Mouse (Mus musculus) MEL (cell line): ENCODE measurements at regions not wholly inside any gene's neighbourhood (a gene's known extent, or its start where the extent isn't known, plus 50 kb on each side); places are given as distances from the start of the nearest gene placed in this dataset.

Source experiments
- DNase-seq: peaks from one replicate; pipeline ENCODE4 v3.0.0; 2011; ENCODE audit warnings: low read depth, low spot score
- H3K27ac ChIP-seq: 2 replicates; pipeline ENCODE4 v1.5.1; 2012; ENCODE audit warnings: low read depth, mild to moderate bottlenecking, control low read depth, low read length, moderate library complexity; ENCODE audit not compliant: control insufficient read depth
- H3K27me3 ChIP-seq, 2 experiments: fragments of 150-350 bp in 1 of 2; sonication (generic) in 1 of 2; 2 replicates each; pipeline ENCODE4 v1.6.1; 2012; ENCODE audit warnings: low read length in 2 of 2, mild to moderate bottlenecking in 2 of 2, improper control_type of control experiment in 1 of 2, moderate library complexity in 1 of 2; ENCODE audit not compliant: insufficient read depth in 2 of 2, control insufficient read depth in 1 of 2
- H3K36me3 ChIP-seq, 2 experiments: 2 replicates each; pipeline ENCODE4 v1.6.1; 2012 to 2014; ENCODE audit warnings: low read length in 2 of 2, improper control_type of control experiment in 1 of 2, inconsistent platforms in 1 of 2, mild to moderate bottlenecking in 1 of 2; ENCODE audit not compliant: insufficient read depth in 2 of 2, control insufficient read depth in 1 of 2
- H3K4me1 ChIP-seq, 2 experiments: fragments of 150-350 bp in 1 of 2; sonication (generic) in 1 of 2; 2 replicates each; pipeline ENCODE4 v1.6.1; 2012; ENCODE audit warnings: low read length in 2 of 2, improper control_type of control experiment in 1 of 2, mild to moderate bottlenecking in 1 of 2; ENCODE audit not compliant: insufficient read depth in 2 of 2, control insufficient read depth in 1 of 2
- H3K4me3 ChIP-seq, 2 experiments: fragments of 150-350 bp in 1 of 2; sonication (generic) in 1 of 2; 2 replicates each; pipeline ENCODE4 v1.5.1; 2012; ENCODE audit warnings: low read depth in 2 of 2, low read length in 2 of 2, mild to moderate bottlenecking in 2 of 2, moderate library complexity in 2 of 2, control low read depth in 1 of 2, improper control_type of control experiment in 1 of 2; ENCODE audit not compliant: control insufficient read depth in 1 of 2, insufficient read depth in 1 of 2
- H3K79me2 ChIP-seq: 2 replicates; pipeline ENCODE4 v1.6.1; 2012; ENCODE audit warnings: mild to moderate bottlenecking, low read length, moderate library complexity; ENCODE audit not compliant: control insufficient read depth, poor library complexity, insufficient read depth
- H3K9ac ChIP-seq: 2 replicates; pipeline ENCODE4 v1.6.1; 2012; ENCODE audit warnings: low read depth, mild to moderate bottlenecking, control low read depth, low read length, moderate library complexity; ENCODE audit not compliant: control insufficient read depth, poor library complexity, severe bottlenecking
- H3K9me3 ChIP-seq: fragments of 150-350 bp; sonication (generic); replicated peaks from 2 replicates; pipeline ENCODE4 v1.6.1; 2012; ENCODE audit warnings: mild to moderate bottlenecking, low read length, improper control_type of control experiment, moderate library complexity; ENCODE audit not compliant: insufficient read depth
- CHD1 ChIP-seq: IDR thresholded peaks from 2 replicates; pipeline ENCODE4 v1.6.1; 2012; ENCODE audit warnings: low read depth, mild to moderate bottlenecking, inconsistent platforms, low read length, improper control_type of control experiment
- CHD2 ChIP-seq: IDR thresholded peaks from 2 replicates; pipeline ENCODE4 v1.6.1; 2011; ENCODE audit warnings: low read length, improper control_type of control experiment
- CTCF ChIP-seq, 3 experiments: IDR thresholded peaks in 2 of 3; conservative IDR thresholded peaks in 1 of 3; 2 replicates each; pipeline ENCODE4 v1.5.1; 2011 to 2012; ENCODE audit warnings: low read length in 3 of 3, low read depth in 2 of 3, mild to moderate bottlenecking in 2 of 3, improper control_type of control experiment in 1 of 3, inconsistent platforms in 1 of 3, mixed read lengths in 1 of 3, moderate library complexity in 1 of 3; ENCODE audit not compliant: control insufficient read depth in 1 of 3, insufficient read depth in 1 of 3, poor library complexity in 1 of 3, severe bottlenecking in 1 of 3
- EP300 ChIP-seq, 2 experiments: IDR thresholded peaks; 2 replicates each; pipeline ENCODE4 v1.6.1; 2011; ENCODE audit warnings: improper control_type of control experiment in 2 of 2, low read length in 2 of 2, low read depth in 1 of 2, mild to moderate bottlenecking in 1 of 2
- ETS1 ChIP-seq: IDR thresholded peaks from 2 replicates; pipeline ENCODE4 v1.6.1; 2012; ENCODE audit warnings: low read depth, mild to moderate bottlenecking, inconsistent platforms, low read length, improper control_type of control experiment, moderate library complexity
- GATA1 ChIP-seq: IDR thresholded peaks from 2 replicates; pipeline ENCODE4 v1.6.1; 2011; ENCODE audit warnings: low read depth, low read length, improper control_type of control experiment
- KAT2A ChIP-seq: conservative IDR thresholded peaks from 2 replicates; pipeline ENCODE4 v1.6.1; 2012; ENCODE audit warnings: low read depth, low read length, improper control_type of control experiment, inconsistent platforms
- MAFK ChIP-seq: IDR thresholded peaks from 2 replicates; pipeline ENCODE4 v1.6.1; 2011; ENCODE audit warnings: low read depth, mild to moderate bottlenecking, low read length, improper control_type of control experiment, borderline replicate concordance
- MAX ChIP-seq: IDR thresholded peaks from 2 replicates; pipeline ENCODE4 v1.6.1; 2011; ENCODE audit warnings: low read length, improper control_type of control experiment
- MEF2A ChIP-seq: IDR thresholded peaks from 2 replicates; pipeline ENCODE4 v1.6.1; 2014; ENCODE audit warnings: low read depth, mild to moderate bottlenecking, inconsistent platforms, low read length, improper control_type of control experiment; ENCODE audit not compliant: poor library complexity, insufficient replicate concordance, severe bottlenecking; ENCODE audit errors: extremely low read depth
- MYC ChIP-seq: IDR thresholded peaks from 2 replicates; pipeline ENCODE4 v1.6.1; 2011; ENCODE audit warnings: low read depth, mild to moderate bottlenecking, low read length, improper control_type of control experiment, moderate library complexity
- NELFE ChIP-seq: IDR thresholded peaks from 2 replicates; pipeline ENCODE4 v1.6.1; 2011; ENCODE audit warnings: low read depth, low read length, improper control_type of control experiment
- POLR2A ChIP-seq, 2 experiments: IDR thresholded peaks; 2 replicates each; pipeline ENCODE4 v1.6.1; 2011 to 2012; ENCODE audit warnings: low read length in 2 of 2, mild to moderate bottlenecking in 2 of 2, control low read depth in 1 of 2, improper control_type of control experiment in 1 of 2, low read depth in 1 of 2, moderate library complexity in 1 of 2; ENCODE audit not compliant: control insufficient read depth in 1 of 2, insufficient read depth in 1 of 2, poor library complexity in 1 of 2
- SIN3A ChIP-seq: IDR thresholded peaks from 2 replicates; pipeline ENCODE4 v1.6.1; 2012; ENCODE audit warnings: low read length, improper control_type of control experiment, inconsistent platforms
- TBP ChIP-seq: IDR thresholded peaks from 2 replicates; pipeline ENCODE4 v1.8.0; 2011; ENCODE audit warnings: low read depth, low read length, improper control_type of control experiment
- UBTF ChIP-seq: IDR thresholded peaks from 2 replicates; pipeline ENCODE4 v1.6.1; 2012; ENCODE audit warnings: low read depth, mild to moderate bottlenecking, inconsistent platforms, low read length, improper control_type of control experiment, moderate library complexity, borderline replicate concordance; ENCODE audit not compliant: insufficient read depth
- USF1 ChIP-seq: IDR thresholded peaks from 2 replicates; pipeline ENCODE4 v1.6.1; 2014; ENCODE audit warnings: low read depth, mild to moderate bottlenecking, inconsistent platforms, low read length, improper control_type of control experiment, moderate library complexity
- ZNF384 ChIP-seq: IDR thresholded peaks from 2 replicates; pipeline ENCODE4 v1.6.1; 2012; ENCODE audit warnings: low read depth, mild to moderate bottlenecking, inconsistent platforms, low read length, improper control_type of control experiment

- no peak overlapping the region for H3K4me3 ChIP-seq
- no peak overlapping the region for H3K9ac ChIP-seq
- H3K36me3 ChIP-seq = no peaks in the 10 kb centered on the region
- H3K9me3 ChIP-seq = no peaks in the 10 kb centered on the region
- no peaks in the 10 kb centered on the region for H3K4me1 ChIP-seq
- DNase-seq = no peak
- no peaks in the 10 kb centered on the region for H3K79me2 ChIP-seq
- H3K27me3 ChIP-seq = no peaks in the 10 kb centered on the region
- H3K27ac ChIP-seq = no peak overlapping the region
- TF ChIP-seq TBP (no peak), ZNF384 (no peak), CHD2 (no peak), EP300 (IDR thresholded peaks at IDR 0.05; ENCODE audit: low read depth in 1 of 2, low read length in 2 of 2) (no peak), POLR2A (IDR thresholded peaks at IDR 0.05; ENCODE audit: control insufficient read depth in 1 of 2, insufficient read depth in 1 of 2, low read depth in 1 of 2, low read length in 2 of 2, poor library complexity in 1 of 2) (no peak), USF1 (no peak), MAFK (no peak), MEF2A (no peak), KAT2A (no peak), CHD1 (no peak), MAX (no peak)
Observed at GRCm38 (mm10) chr8:97270582-97270981, 1382.2 kb upstream of the Got2 start.

DNA sequence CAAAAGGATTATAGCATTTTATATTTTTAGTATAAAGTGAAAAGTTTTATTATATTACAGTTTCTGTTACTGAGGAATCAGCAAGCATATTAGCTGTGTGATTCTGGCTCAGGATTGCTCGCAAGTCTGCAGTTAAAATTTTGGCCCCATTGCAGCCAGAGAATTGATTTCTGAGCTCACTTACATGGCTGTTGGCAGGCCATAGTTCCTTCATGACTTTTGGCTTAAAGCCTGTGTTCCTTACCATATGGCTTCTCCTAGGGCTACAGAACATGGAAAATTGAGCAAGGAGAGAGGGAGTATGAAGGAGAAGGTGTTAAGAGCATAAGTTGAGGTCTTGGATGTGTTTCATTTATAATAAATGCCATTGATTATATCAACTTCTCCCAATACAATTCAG, 1372.6 kb upstream of the Got2 start:
- H3K27ac ChIP-seq = no peak overlapping the region
- H3K27me3 ChIP-seq = no peaks in the 10 kb centered on the region
- H3K4me1 ChIP-seq = no peaks in the 10 kb centered on the region
- TF ChIP-seq NELFE = no peak
- no peak for TF ChIP-seq CTCF (IDR thresholded peaks at IDR 0.05 in 2 of 3, conservative IDR thresholded peaks at IDR 0.05 in 1 of 3; ENCODE audit: control insufficient read depth in 1 of 3, insufficient read depth in 1 of 3, low read depth in 2 of 3, low read length in 3 of 3, poor library complexity in 1 of 3, severe bottlenecking in 1 of 3)
- no peak for TF ChIP-seq MYC
- no peak for TF ChIP-seq ETS1
- TF ChIP-seq EP300 (IDR thresholded peaks at IDR 0.05; ENCODE audit: low read depth in 1 of 2, low read length in 2 of 2) = no peak
- no peak for TF ChIP-seq GATA1
- TF ChIP-seq SIN3A = no peak
- TF ChIP-seq UBTF = no peak
- DNase-seq = no peak
- H3K9ac ChIP-seq = no peak overlapping the region
- H3K36me3 ChIP-seq = no peaks in the 10 kb centered on the region
- no peak overlapping the region for H3K4me3 ChIP-seq
- H3K79me2 ChIP-seq = no peaks in the 10 kb centered on the region
- no peaks in the 10 kb centered on the region for H3K9me3 ChIP-seq
